Mouse (Mus musculus): ENCODE data around the gene Ebf1.

The Ebf1 gene

GRCm38 (mm10) chr11:44738046-44738445 is 120.9 kb downstream of the Ebf1 start:
- no peak for DNase-seq (ENCODE audit: low spot score in 2 of 2)

GRCm38 (mm10) chr11:44738820-44739219 is 121.7 kb downstream of the Ebf1 start:
- no peak for DNase-seq (ENCODE audit: low spot score in 2 of 2)

GRCm38 (mm10) chr11:44740278-44741041 is 123.3 kb downstream of the Ebf1 start:
- no peak for DNase-seq (ENCODE audit: low spot score in 2 of 2)

GRCm38 (mm10) chr11:44741042-44741491 is 124.0 kb downstream of the Ebf1 start:
- DNase-seq (ENCODE audit: low spot score in 2 of 2): no peak

GRCm38 (mm10) chr11:44744446-44744845 is 127.3 kb downstream of the Ebf1 start:
- DNase-seq (ENCODE audit: low spot score in 2 of 2): no peak

- no peak for DNase-seq (ENCODE audit: low spot score in 2 of 2)
Measured at GRCm38 (mm10) chr11:44745946-44746345, 128.8 kb downstream of the Ebf1 start.

GRCm38 (mm10) chr11:44746731-44747130 is 129.6 kb downstream of the Ebf1 start:
- DNase-seq (ENCODE audit: low spot score in 2 of 2): no peak

GRCm38 (mm10) chr11:44749309-44749708 is 132.2 kb downstream of the Ebf1 start:
- DNase-seq (ENCODE audit: low spot score in 2 of 2): no peak

- DNase-seq (ENCODE audit: low spot score in 2 of 2): no peak
Measured at GRCm38 (mm10) chr11:44754336-44754735, 137.2 kb downstream of the Ebf1 start.

GRCm38 (mm10) chr11:44756321-44756720 is 139.2 kb downstream of the Ebf1 start:
- no peak for DNase-seq (ENCODE audit: low spot score in 2 of 2)

GRCm38 (mm10) chr11:44758857-44759256 is 141.7 kb downstream of the Ebf1 start:
- DNase-seq (ENCODE audit: low spot score in 2 of 2): no peak

- no peak for DNase-seq (ENCODE audit: low spot score in 2 of 2)
Measured at GRCm38 (mm10) chr11:44761128-44761996, 144.2 kb downstream of the Ebf1 start.

GRCm38 (mm10) chr11:44763992-44764835 is 147.1 kb downstream of the Ebf1 start:
- no peak for DNase-seq (ENCODE audit: low spot score in 2 of 2)

GRCm38 (mm10) chr11:44764988-44765387 is 147.9 kb downstream of the Ebf1 start:
- DNase-seq (ENCODE audit: low spot score in 2 of 2): no peak

GRCm38 (mm10) chr11:44766246-44766645 is 149.1 kb downstream of the Ebf1 start:
- no peak for DNase-seq (ENCODE audit: low spot score in 2 of 2)

- DNase-seq (ENCODE audit: low spot score in 2 of 2): no peak
Measured at GRCm38 (mm10) chr11:44767322-44767721, 150.2 kb downstream of the Ebf1 start.

- no peak for DNase-seq (ENCODE audit: low spot score in 2 of 2)
Measured at GRCm38 (mm10) chr11:44768346-44768745, 151.2 kb downstream of the Ebf1 start.

GRCm38 (mm10) chr11:44770989-44771564 is 154.0 kb downstream of the Ebf1 start:
- DNase-seq (ENCODE audit: low spot score in 2 of 2): no peak

- DNase-seq (ENCODE audit: low spot score in 2 of 2): no peak
Measured at GRCm38 (mm10) chr11:44774411-44774810, 157.3 kb downstream of the Ebf1 start.

- no peak for DNase-seq (ENCODE audit: low spot score in 2 of 2)
Measured at GRCm38 (mm10) chr11:44775549-44775948, 158.4 kb downstream of the Ebf1 start.

GRCm38 (mm10) chr11:44776556-44776955 is 159.4 kb downstream of the Ebf1 start:
- DNase-seq (ENCODE audit: low spot score in 2 of 2): no peak
